Comparison of ENCODE assay signal across 34 mouse cellular contexts in genomic region chr16:57269751-57270150, GRCm38 (mm10). TPM values are rescaled to one million over a fixed set of nuclear protein-coding genes. Genes with fewer than 3 reads are reported as not detected.
"Had no signal": no experiment of that assay in that cellular context is flagged by ENCODE, and none has a peak within 500 bp of the region (broad histone marks: within the 10 kb centered on the region; RNA-seq: fewer than 3 reads in every experiment).

No protein-coding gene starts in this region.

- H3K9me3 ChIP-seq: heart, embryonic 10.5 days; heart, embryonic 12.5 days; hindbrain, embryonic 15.5 days; kidney, embryonic 15.5 days; limb, embryonic 13.5 days; limb, embryonic 15.5 days; liver, embryonic 13.5 days; liver, embryonic 15.5 days had no signal

- H3K27me3 ChIP-seq: heart, embryonic 12.5 days; hindbrain, embryonic 13.5 days; hindbrain, embryonic 15.5 days; kidney, embryonic 15.5 days; limb, embryonic 13.5 days; limb, embryonic 15.5 days; liver, embryonic 13.5 days; liver, embryonic 15.5 days had no signal

- H3K9ac ChIP-seq: heart, embryonic 12.5 days; hindbrain, embryonic 13.5 days; hindbrain, embryonic 15.5 days; kidney, embryonic 15.5 days; limb, embryonic 13.5 days; limb, embryonic 15.5 days; liver, embryonic 13.5 days; liver, embryonic 15.5 days; liver, postnatal 0 days had no signal

- H3K27ac ChIP-seq: heart, embryonic 10.5 days; hindbrain, embryonic 13.5 days; hindbrain, embryonic 15.5 days; hindbrain, postnatal 0 days; kidney, embryonic 15.5 days; kidney, postnatal 0 days; limb, embryonic 13.5 days; limb, embryonic 15.5 days; liver, embryonic 13.5 days; liver, embryonic 15.5 days had no signal

- H3K36me3 ChIP-seq: heart, embryonic 10.5 days; heart, embryonic 12.5 days; hindbrain, embryonic 13.5 days; hindbrain, embryonic 15.5 days; kidney, embryonic 15.5 days; limb, embryonic 13.5 days; limb, embryonic 15.5 days; liver, embryonic 13.5 days; liver, embryonic 15.5 days had no signal

- H3K4me2 ChIP-seq: heart, embryonic 12.5 days; hindbrain, embryonic 13.5 days; hindbrain, embryonic 15.5 days; kidney, embryonic 15.5 days; limb, embryonic 13.5 days; limb, embryonic 15.5 days; liver, embryonic 13.5 days; liver, embryonic 15.5 days had no signal

- ATAC-seq: hindbrain, postnatal 0 days; intestine, embryonic 16.5 days; liver, postnatal 0 days had no signal

- DNase-seq: gastrocnemius, postnatal 14 days; gastrocnemius, postnatal 36 days; heart, adult 18-20 months; heart, postnatal 10 days; heart, postnatal 36 days; kidney, adult 11 months; kidney, adult 2 months; kidney, adult 9 months; kidney, postnatal 14 days; kidney, postnatal 36 days; layer of hippocampus, adult 9-11 months; layer of hippocampus, postnatal 36 days; left cerebral cortex, postnatal 4 days; liver, embryonic 13.5 days; liver, postnatal 0 days had no signal

- H3K4me1 ChIP-seq: hindbrain, embryonic 13.5 days; hindbrain, embryonic 15.5 days; kidney, embryonic 15.5 days; liver, embryonic 13.5 days; liver, embryonic 15.5 days had no signal

- H3K4me3 ChIP-seq: heart, embryonic 10.5 days; heart, embryonic 12.5 days; hindbrain, embryonic 13.5 days; hindbrain, embryonic 15.5 days; kidney, embryonic 15.5 days; limb, embryonic 13.5 days; limb, embryonic 15.5 days; liver, embryonic 13.5 days; liver, embryonic 15.5 days had no signal

RNA-seq across cellular contexts. Expression of gene Tmem30c, which starts 22.9 kb away (rescaled TPM):
- total RNA-seq: gastrocnemius, adult 18-20 months; gastrocnemius, adult 8-10 months; gastrocnemius, postnatal 14 days; gastrocnemius, postnatal 36 days; heart, adult 18-20 months; heart, adult 8-10 months; heart, postnatal 10 days; heart, postnatal 36 days; hematopoietic stem cell, adult 5-6 weeks; liver, adult 2 months had no signal
- polyA plus RNA-seq: heart, embryonic 10.5 days; heart, embryonic 12.5 days; heart, embryonic 14.5 days; heart, embryonic 16.5 days; intestine, embryonic 14.5 days; intestine, embryonic 16.5 days; kidney, adult 2 months; kidney, postnatal 0 days; limb, embryonic 15.5 days; liver, adult 2 months; liver, embryonic 13.5 days; liver, embryonic 15.5 days; liver, postnatal 0 days had no signal
